Mouse (Mus musculus): Measurements from ENCODE around the gene Arhgap45.

Arhgap45 gene

DNA sequence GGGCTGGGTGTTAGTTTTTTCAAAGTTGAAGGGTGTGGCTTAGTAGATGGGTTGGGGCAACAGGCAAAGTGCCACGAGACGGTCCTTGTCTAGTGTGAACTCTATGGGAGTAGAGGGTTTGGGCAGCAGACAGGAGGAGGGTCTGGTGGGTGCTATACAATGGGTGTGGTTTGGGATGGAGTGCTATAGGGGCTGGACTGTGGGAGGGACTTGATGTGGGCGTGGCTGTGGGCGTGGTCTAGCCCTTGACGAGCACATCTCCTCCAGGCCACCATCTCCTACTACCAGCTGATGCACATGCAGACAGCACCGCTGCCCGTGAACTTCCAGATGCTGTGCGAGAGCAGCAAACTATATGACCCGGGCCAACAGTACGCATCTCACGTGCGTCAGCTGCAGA, 9.4 kb downstream of the Arhgap45 start:
- TF ChIP-seq NANOG (IDR thresholded peaks at IDR 0.05; ENCODE audit: borderline replicate concordance, low read length) (no peak), POU5F1 (IDR thresholded peaks at IDR 0.05; ENCODE audit: borderline replicate concordance, low read length) (no peak), CTCF (conservative IDR thresholded peaks at IDR 0.05; ENCODE audit: low read length) (no peak)
- peaks cover 94% of the 10 kb centered on the region for H3K4me1 ChIP-seq (replicated peaks; ENCODE audit: low read depth, low read length)

GRCm38 (mm10) chr10:80027681-80028520, 11.4 kb downstream of the Arhgap45 start:
- peak overlapping the region; percentile 60 for H3K4me3 ChIP-seq (replicated peaks; ENCODE audit: low read length)
- no peaks in the 10 kb centered on the region for H3K9me3 ChIP-seq (ENCODE audit: low read length)
- H3K36me3 ChIP-seq (ENCODE audit: insufficient read depth, low read length) = peaks cover 39% of the 10 kb centered on the region
- peaks cover 94% of the 10 kb centered on the region for H3K4me1 ChIP-seq (replicated peaks; ENCODE audit: low read depth, low read length)
- no peak for TF ChIP-seq NANOG (IDR thresholded peaks at IDR 0.05; ENCODE audit: borderline replicate concordance, low read length)
- TF ChIP-seq CTCF (conservative IDR thresholded peaks at IDR 0.05; ENCODE audit: low read length) = no peak
- TF ChIP-seq POU5F1 (IDR thresholded peaks at IDR 0.05; ENCODE audit: borderline replicate concordance, low read length) = no peak
- H3K27me3 ChIP-seq (ENCODE audit: insufficient read depth, low read length) = no peaks in the 10 kb centered on the region

More for the DNA sequence above, 9.4 kb downstream of the Arhgap45 start:
- H3K4me3 ChIP-seq (replicated peaks; ENCODE audit: low read length) = peak overlapping the region; percentile 48
- no peaks in the 10 kb centered on the region for H3K9me3 ChIP-seq (ENCODE audit: low read length)
- H3K27me3 ChIP-seq (ENCODE audit: insufficient read depth, low read length) = no peaks in the 10 kb centered on the region
- H3K36me3 ChIP-seq (ENCODE audit: insufficient read depth, low read length) = peaks cover 41% of the 10 kb centered on the region

GRCm38 (mm10) chr10:80028521-80028846, 12.0 kb downstream of the Arhgap45 start:
- Histone ChIP-seq H3K36me3 (ENCODE audit: insufficient read depth, low read length) (peaks cover 39% of the 10 kb centered on the region), H3K4me1 (replicated peaks; ENCODE audit: low read depth, low read length) (peaks cover 94% of the 10 kb centered on the region), H3K27me3 (ENCODE audit: insufficient read depth, low read length) (no peaks in the 10 kb centered on the region), H3K9me3 (ENCODE audit: low read length) (no peaks in the 10 kb centered on the region), H3K4me3 (replicated peaks; ENCODE audit: low read length) (peak overlapping the region; percentile 60)
- no peak for TF ChIP-seq NANOG (IDR thresholded peaks at IDR 0.05; ENCODE audit: borderline replicate concordance, low read length)
- TF ChIP-seq POU5F1 (IDR thresholded peaks at IDR 0.05; ENCODE audit: borderline replicate concordance, low read length) = no peak
- no peak for TF ChIP-seq CTCF (conservative IDR thresholded peaks at IDR 0.05; ENCODE audit: low read length)

DNA sequence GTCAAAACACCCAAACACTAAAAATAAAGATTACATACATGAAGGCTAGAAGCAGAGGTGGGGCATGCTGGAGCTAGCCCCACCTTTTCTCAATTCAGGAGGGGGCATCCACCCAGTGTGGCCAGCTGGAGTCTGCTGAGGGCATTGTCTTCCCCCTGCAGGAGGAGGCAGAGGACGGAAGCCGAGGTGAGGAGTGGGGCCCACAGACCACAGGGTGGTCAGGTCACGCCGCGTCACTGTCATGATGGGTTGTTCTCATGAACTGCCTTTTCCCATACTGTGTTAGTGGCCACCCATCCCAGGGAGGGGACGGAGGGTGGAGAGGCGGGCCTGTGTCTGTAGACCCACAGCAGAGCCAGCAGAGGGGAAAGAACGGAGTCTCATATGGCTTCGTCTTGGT, 13.7 kb downstream of the Arhgap45 start:
- TF ChIP-seq POU5F1 (IDR thresholded peaks at IDR 0.05; ENCODE audit: borderline replicate concordance, low read length) = no peak
- TF ChIP-seq NANOG (IDR thresholded peaks at IDR 0.05; ENCODE audit: borderline replicate concordance, low read length) = no peak
- no peak for TF ChIP-seq CTCF (conservative IDR thresholded peaks at IDR 0.05; ENCODE audit: low read length)
- H3K4me1 ChIP-seq (replicated peaks; ENCODE audit: low read depth, low read length) = peaks cover 94% of the 10 kb centered on the region

GRCm38 (mm10) chr10:80030736-80031135, 14.3 kb downstream of the Arhgap45 start:
- Histone ChIP-seq H3K27me3 (ENCODE audit: insufficient read depth, low read length) (no peaks in the 10 kb centered on the region), H3K4me3 (replicated peaks; ENCODE audit: low read length) (peak overlapping the region; percentile 39), H3K9me3 (ENCODE audit: low read length) (no peaks in the 10 kb centered on the region), H3K4me1 (replicated peaks; ENCODE audit: low read depth, low read length) (peaks cover 94% of the 10 kb centered on the region), H3K36me3 (ENCODE audit: insufficient read depth, low read length) (peaks cover 58% of the 10 kb centered on the region)
- TF ChIP-seq CTCF (conservative IDR thresholded peaks at IDR 0.05; ENCODE audit: low read length) (no peak), NANOG (IDR thresholded peaks at IDR 0.05; ENCODE audit: borderline replicate concordance, low read length) (no peak), POU5F1 (IDR thresholded peaks at IDR 0.05; ENCODE audit: borderline replicate concordance, low read length) (no peak)

More for the DNA sequence above, 13.7 kb downstream of the Arhgap45 start:
- Histone ChIP-seq H3K27me3 (ENCODE audit: insufficient read depth, low read length) (no peaks in the 10 kb centered on the region), H3K36me3 (ENCODE audit: insufficient read depth, low read length) (peaks cover 53% of the 10 kb centered on the region), H3K4me3 (replicated peaks; ENCODE audit: low read length) (no peak overlapping the region), H3K9me3 (ENCODE audit: low read length) (no peaks in the 10 kb centered on the region)

GRCm38 (mm10) chr10:80032799-80033480, 16.5 kb downstream of the Arhgap45 start:
- Histone ChIP-seq H3K9me3 (ENCODE audit: low read length) (no peaks in the 10 kb centered on the region), H3K27me3 (ENCODE audit: insufficient read depth, low read length) (no peaks in the 10 kb centered on the region), H3K4me1 (replicated peaks; ENCODE audit: low read depth, low read length) (peaks cover 94% of the 10 kb centered on the region), H3K36me3 (ENCODE audit: insufficient read depth, low read length) (peaks cover 64% of the 10 kb centered on the region), H3K4me3 (replicated peaks; ENCODE audit: low read length) (peak overlapping the region; percentile 11; the same call in 1 of the 2 replicates)
- TF ChIP-seq POU5F1 (IDR thresholded peaks at IDR 0.05; ENCODE audit: borderline replicate concordance, low read length) (no peak), CTCF (conservative IDR thresholded peaks at IDR 0.05; ENCODE audit: low read length) (no peak), NANOG (IDR thresholded peaks at IDR 0.05; ENCODE audit: borderline replicate concordance, low read length) (no peak)

DNA sequence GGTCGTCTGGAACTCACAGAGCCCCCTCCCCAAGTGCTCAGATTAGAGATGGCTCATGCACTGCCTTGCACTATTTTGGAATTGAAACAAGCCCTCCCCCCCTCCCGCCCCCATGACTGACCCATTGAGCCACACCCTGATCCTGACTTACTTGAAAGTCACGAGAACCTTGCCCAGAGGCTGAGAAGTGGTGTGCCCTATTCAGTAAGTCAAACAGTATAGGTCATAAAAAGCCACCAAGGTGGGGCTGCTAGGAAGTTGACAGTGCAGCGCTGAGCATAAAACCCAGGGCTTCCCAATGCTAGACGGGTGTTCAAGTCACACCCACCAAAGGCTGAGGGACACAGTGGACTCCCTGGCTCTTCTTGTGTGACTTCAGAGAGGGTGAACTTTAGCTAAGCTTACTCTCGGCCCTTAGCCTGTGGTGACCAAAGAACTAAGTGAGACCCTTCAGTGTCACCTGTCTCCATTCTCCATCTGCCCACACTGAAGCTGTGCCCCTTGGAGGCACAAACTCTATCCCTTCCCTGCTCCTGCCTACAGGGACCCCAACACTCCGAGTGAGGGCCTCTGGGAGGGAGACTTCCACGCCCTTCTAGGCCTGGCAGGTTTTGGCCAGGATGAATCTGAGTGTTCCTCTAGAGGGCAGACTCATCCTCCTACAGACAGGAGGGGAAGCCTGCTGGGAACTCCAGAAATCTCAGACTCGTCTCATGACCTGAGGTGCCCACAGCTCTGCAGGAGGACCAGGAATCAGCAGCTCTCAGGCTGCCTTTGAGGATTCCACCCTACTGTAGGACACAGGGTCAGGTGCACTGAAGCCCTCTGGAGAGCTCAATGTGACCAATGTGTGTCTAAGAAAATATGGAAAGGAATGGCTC, 17.3 kb downstream of the Arhgap45 start:
- Histone ChIP-seq H3K9me3 (ENCODE audit: low read length) (no peaks in the 10 kb centered on the region), H3K4me3 (replicated peaks; ENCODE audit: low read length) (no peak overlapping the region), H3K36me3 (ENCODE audit: insufficient read depth, low read length) (peaks cover 71% of the 10 kb centered on the region), H3K27me3 (ENCODE audit: insufficient read depth, low read length) (no peaks in the 10 kb centered on the region), H3K4me1 (replicated peaks; ENCODE audit: low read depth, low read length) (peaks cover 94% of the 10 kb centered on the region)
- no peak for TF ChIP-seq POU5F1 (IDR thresholded peaks at IDR 0.05; ENCODE audit: borderline replicate concordance, low read length)
- TF ChIP-seq CTCF (conservative IDR thresholded peaks at IDR 0.05; ENCODE audit: low read length) = peak; percentile 41

- TF ChIP-seq POU5F1 (IDR thresholded peaks at IDR 0.05; ENCODE audit: borderline replicate concordance, low read length) (no peak), CTCF (conservative IDR thresholded peaks at IDR 0.05; ENCODE audit: low read length) (no peak), NANOG (IDR thresholded peaks at IDR 0.05; ENCODE audit: borderline replicate concordance, low read length) (no peak)
- Histone ChIP-seq H3K4me1 (replicated peaks; ENCODE audit: low read depth, low read length) (peaks cover 89% of the 10 kb centered on the region), H3K4me3 (replicated peaks; ENCODE audit: low read length) (peak overlapping the region; percentile 99), H3K9me3 (ENCODE audit: low read length) (no peaks in the 10 kb centered on the region), H3K36me3 (ENCODE audit: insufficient read depth, low read length) (peaks cover 63% of the 10 kb centered on the region), H3K27me3 (ENCODE audit: insufficient read depth, low read length) (no peaks in the 10 kb centered on the region)
Measured at GRCm38 (mm10) chr10:80035148-80035547, 18.7 kb downstream of the Arhgap45 start.
